Mouse (Mus musculus): ENCODE measurements at regions not wholly inside any gene's neighbourhood (a gene's known extent, or its start where the extent isn't known, plus 50 kb on each side); places are given as distances from the start of the nearest gene placed in this dataset.

DNA sequence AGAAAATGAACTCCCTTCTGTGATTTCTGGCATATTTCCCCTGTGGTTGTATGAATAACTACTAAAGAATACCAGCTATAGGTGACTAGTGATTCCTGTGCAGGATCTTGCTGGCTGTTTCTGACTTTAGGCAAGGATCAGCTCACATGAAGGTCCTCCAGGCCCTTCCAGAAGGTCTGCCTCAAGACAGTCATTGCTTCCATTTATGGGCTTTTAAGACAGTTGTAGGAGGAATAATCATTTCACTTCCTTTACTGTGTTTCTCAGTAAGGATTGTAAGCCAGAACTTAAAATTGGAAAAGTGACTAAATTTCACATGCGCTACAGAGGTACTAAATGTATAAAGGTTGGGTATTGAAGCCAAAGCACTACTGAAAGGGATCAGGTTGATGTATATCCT lies 2303.5 kb upstream of the Lrrc6 start:
- TF ChIP-seq CTCF (conservative IDR thresholded peaks at IDR 0.05 in 1 of 2, IDR thresholded peaks at IDR 0.05 in 1 of 2; ENCODE audit: low read depth in 2 of 2, low read length in 2 of 2) (no peak), USF1 (IDR thresholded peaks at IDR 0.05; ENCODE audit: low read depth, low read length) (no peak), POLR2A (IDR thresholded peaks at IDR 0.05; ENCODE audit: low read depth, low read length) (no peak), GABPA (IDR thresholded peaks at IDR 0.05; ENCODE audit: insufficient replicate concordance, low read depth, low read length) (no peak), EP300 (IDR thresholded peaks at IDR 0.05; ENCODE audit: low read length) (no peak), BHLHE40 (IDR thresholded peaks at IDR 0.05; ENCODE audit: low read depth, low read length) (no peak), TCF12 (IDR thresholded peaks at IDR 0.05; ENCODE audit: low read depth, low read length) (no peak), RCOR1 (conservative IDR thresholded peaks at IDR 0.05; ENCODE audit: low read depth, low read length) (no peak), ZMIZ1 (IDR thresholded peaks at IDR 0.05; ENCODE audit: low read depth, low read length) (no peak), MAX (IDR thresholded peaks at IDR 0.05; ENCODE audit: low read length) (no peak)

Data from CH12.LX (cell line).